ENCODE assay signal across 9 mouse cellular contexts in the genomic region with DNA sequence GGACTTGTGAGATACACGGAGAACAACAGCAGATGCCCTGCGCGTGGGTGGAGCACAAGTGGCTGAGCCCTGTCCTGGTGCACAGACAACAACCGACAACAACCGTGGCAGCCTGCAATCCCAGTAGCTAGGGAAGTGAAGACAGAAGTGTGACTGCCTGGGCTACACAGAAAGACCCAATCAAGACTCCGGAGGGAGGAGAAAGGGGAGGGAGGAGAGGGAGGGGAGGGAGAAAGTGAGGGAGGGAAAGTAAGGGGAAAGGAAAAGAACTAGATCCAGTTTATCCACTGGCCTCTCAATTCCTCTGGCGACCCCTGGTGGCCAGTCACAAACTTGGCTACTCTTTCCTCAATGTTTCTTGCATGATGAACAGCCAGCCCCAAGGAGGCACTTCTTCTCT. TPM values are rescaled to one million over a fixed set of nuclear protein-coding genes. Genes with fewer than 3 reads are reported as not detected.
DNase-seq lines count a peak whose midpoint lies in the region; ATAC-seq and TF ChIP-seq lines count a peak whose summit lies in the region.
"Had no signal": no experiment of that assay in that cellular context is flagged by ENCODE, and none has a peak within 500 bp of the region (broad histone marks: within the 10 kb centered on the region; RNA-seq: fewer than 3 reads in every experiment).

No protein-coding gene starts in this region.

- no peaks in the 10 kb centered on the region for H3K36me3 ChIP-seq in E14TG2a.4 (ENCODE audit: insufficient read depth, low read length)
- no peaks in the 10 kb centered on the region for H3K36me3 ChIP-seq in forebrain, embryonic 14.5 days (ENCODE audit: control insufficient read depth, insufficient read depth, low read length)

- WGBS in forebrain, embryonic 14.5 days, result 17% methylated on average over 7 of the region's 7 CpGs

- 0 out of 2 replicates have a peak, but pooled peaks cover 5% of the 10 kb centered on the region for H3K27me3 ChIP-seq in E14TG2a.4 (ENCODE audit: insufficient read depth, low read length)
- H3K27me3 ChIP-seq in forebrain, embryonic 14.5 days (replicated peaks; ENCODE audit: control insufficient read depth, insufficient read depth, low read length), result no peaks in the 10 kb centered on the region

- peak; percentile 52; the same call in 1 of the 2 replicates for ATAC-seq in forebrain, embryonic 14.5 days

- no peak overlapping the region for H3K4me3 ChIP-seq in E14TG2a.4 (replicated peaks; ENCODE audit: low read length)
- no peak overlapping the region for H3K4me3 ChIP-seq in forebrain, embryonic 14.5 days (ENCODE audit: low read depth, low read length)
- H3K4me3 ChIP-seq: erythroblast, embryonic 14.5 days had no signal

- peak; percentile 73 for TF ChIP-seq CTCF in E14TG2a.4 (conservative IDR thresholded peaks at IDR 0.05; ENCODE audit: low read length)

- H3K4me1 ChIP-seq in E14TG2a.4 (replicated peaks; ENCODE audit: low read depth, low read length), result peaks cover 6% of the 10 kb centered on the region
- no peaks in the 10 kb centered on the region for H3K4me1 ChIP-seq in forebrain, embryonic 14.5 days (ENCODE audit: control insufficient read depth, insufficient read depth, low read length)

- intact Hi-C loops in heart, postnatal 10 days (cut with DNase I), result loop anchor here (1.0 to 5.0 kb wide), 3 partner anchors 161 to 269 kb away; no protein-coding TSS in a partner anchor

- H3K9me3 ChIP-seq in E14TG2a.4 (ENCODE audit: low read length), result no peaks in the 10 kb centered on the region
- H3K9me3 ChIP-seq in forebrain, embryonic 14.5 days (replicated peaks; ENCODE audit: control insufficient read depth, low read length), result no peaks in the 10 kb centered on the region

- peak; percentile 36 for DNase-seq in c-Kit-positive CD71-positive TER-119-positive erythroid progenitor cells, embryonic 14.5 days (ENCODE audit: low spot score)
- peak; percentile 87 for DNase-seq in forebrain, embryonic 14.5 days (ENCODE audit: low spot score)
- peak; percentile 83 to 90 for DNase-seq in heart, postnatal 10 days
- DNase-seq in layer of hippocampus, adult 11-12 months (ENCODE audit: low spot score), result peak; percentile 77
- peak; percentile 81 to 85 for DNase-seq in lung, adult 18-20 months
- DNase-seq in ovary, postnatal 14 days (ENCODE audit: low spot score), result peak; percentile 83
- DNase-seq in thymus, postnatal 25 days, result peak; percentile 66

- no peak overlapping the region for H3K9ac ChIP-seq in forebrain, embryonic 14.5 days (ENCODE audit: low read length)

- no peak overlapping the region for H3K27ac ChIP-seq in forebrain, embryonic 14.5 days (ENCODE audit: low read depth, low read length)

- peak overlapping the region; percentile 29; the same call in 1 of the 2 replicates for H3K4me2 ChIP-seq in forebrain, embryonic 14.5 days (ENCODE audit: low read length)

RNA-seq across cellular contexts. Expression of a gene that starts 20.1 kb away (rescaled TPM):
- polyA plus RNA-seq in forebrain, embryonic 14.5 days (2014; fragmentation: Nextera tagmentation; extraction: Ambion mirVana), result not detected in 2 replicates
- total RNA-seq in heart, postnatal 10 days (2021), result not detected
- polyA plus RNA-seq: erythroblast, embryonic 14.5 days had no signal

Comparison
In these comparisons a context has a peak if more than half of its experiments do, and no peak if none do; other contexts are left out.
1. DNase-seq: peak in every context shown above with its lines; median percentile 87 in forebrain, embryonic 14.5 days; 86 in heart, postnatal 10 days; 83 in lung, adult 18-20 months; 83 in ovary, postnatal 14 days; 77 in layer of hippocampus, adult 11-12 months; 66 in thymus, postnatal 25 days; 36 in c-Kit-positive CD71-positive TER-119-positive erythroid progenitor cells, embryonic 14.5 days.